Mouse (Mus musculus): Measurements from ENCODE around the gene Qrich2. TPM values are rescaled to one million over a fixed set of nuclear protein-coding genes. Genes with fewer than 3 reads are reported as not detected.

Gene Qrich2
- total RNA-seq, 1 experiment from 2014 or later, result not detected

- no peak for ATAC-seq (ENCODE audit: extremely low read depth, insufficient number of reproducible peaks, low FRiP score, poor library complexity, severe bottlenecking)
Measured at GRCm38 (mm10) chr11:116453889-116454288, 12.2 kb downstream of the Qrich2 start.

GRCm38 (mm10) chr11:116449341-116449740 lies 16.7 kb downstream of the Qrich2 start:
- ATAC-seq (ENCODE audit: extremely low read depth, insufficient number of reproducible peaks, low FRiP score, poor library complexity, severe bottlenecking), result no peak

DNA sequence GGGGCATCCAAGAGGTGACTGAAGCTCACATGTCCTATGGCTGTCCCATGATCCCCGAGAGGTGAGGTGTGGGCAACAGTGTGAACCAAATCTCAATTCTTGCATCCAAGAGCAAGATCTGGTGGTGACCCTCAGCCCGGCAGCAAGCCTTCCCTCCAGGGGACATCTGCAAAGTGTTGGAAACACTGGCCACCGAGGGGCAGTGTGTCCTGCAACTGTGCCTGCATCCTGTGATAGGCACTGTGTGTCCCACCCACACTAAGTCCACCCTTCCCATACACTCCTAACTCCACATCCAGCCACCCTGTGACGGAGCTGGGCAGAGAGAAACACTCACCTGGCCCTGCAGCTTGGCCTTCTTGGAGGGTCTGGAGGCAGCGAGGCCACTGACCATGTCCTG lies 18.2 kb downstream of the Qrich2 start:
- ATAC-seq (ENCODE audit: extremely low read depth, insufficient number of reproducible peaks, low FRiP score, poor library complexity, severe bottlenecking), result no peak

GRCm38 (mm10) chr11:116446308-116446887 lies 19.6 kb downstream of the Qrich2 start:
- no peak for ATAC-seq (ENCODE audit: extremely low read depth, insufficient number of reproducible peaks, low FRiP score, poor library complexity, severe bottlenecking)

DNA sequence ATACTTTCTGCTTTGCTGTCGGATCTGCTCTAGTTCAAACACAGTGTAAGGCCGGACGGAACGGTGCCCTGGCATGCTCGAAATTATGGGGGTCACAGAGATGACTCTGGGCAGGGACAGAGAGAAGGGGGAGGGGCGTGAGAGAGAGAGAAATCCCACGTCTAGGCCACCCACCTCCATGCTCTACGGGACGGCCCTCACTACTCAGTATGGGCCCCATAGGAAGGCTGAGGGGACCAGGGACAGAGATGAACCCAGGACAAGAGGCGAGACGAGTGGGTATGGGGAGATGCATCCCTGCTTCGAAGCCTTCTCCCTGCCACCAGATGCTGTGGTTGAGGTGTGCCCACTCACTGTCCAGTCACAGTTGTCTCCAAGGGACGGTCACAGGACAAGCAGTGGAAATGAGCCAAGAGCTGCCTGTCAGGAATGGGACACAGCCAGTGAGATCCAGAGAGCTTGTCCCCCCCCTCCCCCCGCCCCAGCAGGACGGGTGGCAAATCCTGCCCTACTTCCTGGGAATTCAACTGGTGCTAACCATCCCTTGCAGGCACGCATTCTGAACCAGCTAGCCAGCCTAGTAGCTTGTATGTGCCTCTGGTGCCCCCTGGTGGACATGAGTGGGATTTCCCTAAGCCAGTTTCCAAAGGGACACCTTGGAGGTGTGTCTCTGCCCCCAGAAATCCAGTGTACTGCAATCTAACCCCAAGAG lies 20.3 kb downstream of the Qrich2 start:
- ATAC-seq (ENCODE audit: extremely low read depth, insufficient number of reproducible peaks, low FRiP score, poor library complexity, severe bottlenecking), result peak; percentile 77

DNA sequence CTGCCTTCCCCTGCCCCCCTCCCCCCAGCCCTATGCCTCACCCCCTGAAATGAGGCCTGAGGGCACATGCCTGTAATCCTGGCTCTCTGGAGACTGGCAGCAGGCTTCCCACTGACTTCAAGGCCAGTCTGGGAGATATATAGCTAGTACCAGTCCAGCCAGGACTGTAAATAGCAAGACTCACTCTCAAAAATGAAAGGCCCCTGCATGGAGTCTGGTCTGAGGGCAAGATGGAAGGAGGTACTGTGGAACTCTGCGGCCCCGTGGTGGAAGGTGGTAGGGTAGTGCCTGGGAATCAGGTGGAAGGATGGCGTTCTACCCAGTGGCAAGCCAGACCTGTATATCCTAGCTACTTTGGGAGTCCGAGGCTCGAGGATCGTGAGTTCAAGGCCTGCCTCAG lies 22.1 kb downstream of the Qrich2 start:
- ATAC-seq (ENCODE audit: extremely low read depth, insufficient number of reproducible peaks, low FRiP score, poor library complexity, severe bottlenecking), result no peak

- ATAC-seq (ENCODE audit: extremely low read depth, insufficient number of reproducible peaks, low FRiP score, poor library complexity, severe bottlenecking), result no peak
Measured at GRCm38 (mm10) chr11:116443311-116443710, 22.7 kb downstream of the Qrich2 start.

GRCm38 (mm10) chr11:116442867-116443177 lies 23.2 kb downstream of the Qrich2 start:
- no peak for ATAC-seq (ENCODE audit: extremely low read depth, insufficient number of reproducible peaks, low FRiP score, poor library complexity, severe bottlenecking)

DNA sequence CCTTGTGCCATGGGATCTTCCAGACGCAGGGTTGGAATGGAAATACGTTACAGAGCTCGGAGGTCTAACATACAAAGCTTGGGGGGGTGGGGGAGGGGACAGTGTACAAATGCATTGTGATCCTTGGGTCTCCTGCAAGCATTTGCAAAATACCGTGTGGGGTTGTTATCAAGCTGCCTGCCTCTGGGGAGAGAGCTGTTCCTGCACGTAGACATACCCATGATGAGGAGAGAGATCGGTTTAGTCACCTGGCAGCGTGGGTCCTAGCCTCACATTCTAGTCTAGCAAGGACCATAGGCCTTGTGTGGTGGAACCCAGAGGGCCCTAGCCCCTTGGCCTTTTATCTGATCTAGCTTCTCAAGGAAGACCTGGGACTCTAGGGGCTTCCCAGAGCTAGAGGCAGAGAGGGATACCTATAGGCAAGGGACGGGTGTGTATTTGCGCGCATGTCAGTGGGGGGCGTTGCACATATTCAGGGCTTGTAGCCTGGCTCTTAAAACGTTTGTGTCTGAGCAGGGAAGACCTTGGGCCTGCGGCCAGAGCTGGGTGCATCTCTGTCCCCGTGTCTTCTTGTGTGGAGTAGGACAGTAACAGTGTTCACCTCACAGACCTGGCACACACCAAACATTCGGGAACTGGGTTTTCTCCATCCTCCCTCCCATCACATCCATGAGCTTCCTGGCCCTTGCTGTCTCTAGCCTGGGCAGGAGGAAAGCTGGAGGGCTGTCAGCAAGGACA lies 23.7 kb downstream of the Qrich2 start:
- ATAC-seq (ENCODE audit: extremely low read depth, insufficient number of reproducible peaks, low FRiP score, poor library complexity, severe bottlenecking), result no peak

DNA sequence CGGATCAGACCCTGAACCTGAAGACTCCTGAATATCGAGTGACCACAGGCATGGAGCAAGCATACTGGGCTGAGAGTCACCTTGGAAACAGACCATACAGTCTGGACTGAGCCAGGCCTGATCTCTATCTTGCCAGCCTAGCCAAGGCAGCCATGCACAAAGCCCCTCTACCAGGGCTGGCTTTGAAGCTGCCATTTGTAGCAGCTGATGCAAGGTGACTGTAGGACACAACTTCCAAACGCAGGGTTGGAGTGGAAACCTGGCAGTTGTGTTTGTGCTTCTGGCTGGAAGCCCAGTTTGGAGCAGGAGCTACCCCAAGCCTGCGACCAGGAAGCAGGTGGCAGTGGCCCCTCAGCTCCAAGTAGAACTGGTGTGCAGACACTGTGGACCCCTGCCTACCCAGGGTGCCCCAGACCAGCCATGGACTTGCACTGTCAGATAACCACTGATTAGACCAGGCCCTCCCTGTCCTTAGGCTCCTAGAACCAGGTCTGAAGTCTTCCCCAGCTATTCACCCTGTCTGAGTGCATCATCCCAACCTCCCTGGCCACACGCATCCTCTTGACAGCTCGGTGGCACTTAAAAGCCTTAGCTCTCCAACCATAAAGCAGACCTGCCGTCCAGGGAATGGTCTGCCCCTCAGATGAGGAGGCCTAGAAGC lies 25.5 kb downstream of the Qrich2 start:
- no peak for ATAC-seq (ENCODE audit: extremely low read depth, insufficient number of reproducible peaks, low FRiP score, poor library complexity, severe bottlenecking)

DNA sequence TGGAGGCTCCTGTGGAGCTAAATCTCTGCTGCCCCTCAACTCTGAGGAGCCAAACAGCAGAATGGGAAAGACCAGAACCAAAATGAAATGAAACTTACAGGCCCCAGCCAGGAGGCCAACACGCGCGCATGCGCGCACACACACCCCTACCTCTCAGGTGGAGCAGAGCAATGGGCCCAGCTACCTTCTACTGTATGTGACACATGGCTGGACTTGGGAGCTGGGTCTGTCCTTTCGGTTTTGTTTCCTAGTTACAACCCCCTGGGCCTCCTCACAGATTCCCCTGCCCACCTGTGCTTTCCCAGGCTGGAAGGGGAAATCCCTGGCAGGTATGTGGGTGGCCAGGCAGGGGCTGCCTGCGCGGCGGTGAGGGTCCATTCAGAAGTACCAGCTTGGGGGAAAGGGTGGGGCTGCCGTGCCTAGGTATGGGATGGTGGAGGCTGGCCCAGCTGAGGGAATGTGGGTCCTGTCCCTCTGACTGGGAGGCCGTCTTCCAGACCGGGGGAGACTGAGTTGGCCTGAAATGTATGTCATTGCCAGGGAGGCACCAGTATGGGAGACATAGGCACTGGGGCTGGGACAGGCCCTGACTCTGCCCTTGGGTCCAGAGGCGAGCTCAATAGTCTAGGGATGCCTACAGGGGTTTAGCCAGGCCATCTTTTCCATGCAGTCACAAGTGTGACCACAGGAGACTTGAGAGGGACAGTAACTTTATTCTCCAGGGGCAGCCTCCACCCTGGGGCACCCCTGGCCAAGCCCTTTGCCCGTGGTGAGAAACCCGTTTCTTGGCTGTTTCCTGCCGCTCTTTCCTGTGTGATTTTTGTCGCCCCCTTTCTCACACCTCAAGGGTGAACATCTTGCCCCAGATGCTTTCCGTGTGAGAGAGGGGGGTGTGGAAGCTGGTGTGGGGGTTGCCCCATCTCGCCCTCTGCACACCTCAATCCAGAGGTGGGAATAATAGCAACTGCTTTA lies 26.5 kb downstream of the Qrich2 start:
- ATAC-seq (ENCODE audit: extremely low read depth, insufficient number of reproducible peaks, low FRiP score, poor library complexity, severe bottlenecking), result no peak

DNA sequence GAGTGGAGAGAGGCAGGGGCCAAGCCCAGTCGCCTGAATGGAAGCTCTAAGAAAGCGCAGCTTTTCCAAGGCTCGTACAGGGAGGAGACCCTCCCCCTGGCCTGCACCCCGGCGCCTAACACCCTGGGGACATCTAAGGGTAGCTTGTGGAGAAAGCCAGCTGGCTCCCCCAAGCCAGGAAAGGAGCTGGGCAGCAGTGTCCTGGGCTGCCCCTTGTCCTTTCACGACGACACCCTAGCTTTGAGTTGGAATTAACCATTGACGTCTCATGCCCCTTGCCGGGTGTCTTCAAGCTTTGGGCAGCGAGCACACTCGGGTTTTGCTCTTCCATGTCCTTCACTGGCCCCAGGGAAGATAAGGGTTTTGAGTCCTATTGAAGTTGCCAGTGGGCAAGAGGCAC lies 28.5 kb downstream of the Qrich2 start:
- ATAC-seq (ENCODE audit: extremely low read depth, insufficient number of reproducible peaks, low FRiP score, poor library complexity, severe bottlenecking), result no peak

DNA sequence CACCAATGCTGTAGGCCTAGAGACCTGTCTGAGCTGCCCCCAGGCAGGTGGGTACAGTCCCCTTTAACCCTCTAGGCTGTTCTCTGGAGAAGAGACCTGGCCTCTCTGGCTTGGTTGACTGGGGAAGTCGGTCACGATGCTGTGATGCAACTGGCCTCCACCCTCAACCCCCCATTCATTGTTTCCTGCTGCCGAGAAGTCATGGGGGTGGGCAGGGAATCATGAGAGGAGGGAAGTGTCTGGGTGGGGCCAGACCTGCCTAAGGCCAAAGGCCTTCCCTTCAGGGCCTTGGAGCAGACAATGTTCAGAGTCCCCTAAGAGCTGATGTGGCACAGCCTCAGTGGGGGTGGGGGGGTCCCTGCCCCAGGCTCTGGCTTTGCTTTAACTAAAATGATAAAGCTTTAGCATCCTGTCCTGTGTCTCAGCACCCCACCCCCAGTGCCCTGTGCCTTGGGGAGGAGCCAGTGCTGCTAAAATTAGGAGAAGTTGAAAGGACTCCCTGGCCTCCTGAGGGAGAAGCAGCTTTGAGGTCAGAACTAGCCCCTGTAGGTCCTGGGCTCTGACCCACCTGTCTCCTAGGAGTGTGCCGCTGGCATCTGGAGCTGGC lies 29.2 kb downstream of the Qrich2 start:
- peak; percentile 20; the same call in 1 of the 2 replicates for ATAC-seq (ENCODE audit: extremely low read depth, insufficient number of reproducible peaks, low FRiP score, poor library complexity, severe bottlenecking)

DNA sequence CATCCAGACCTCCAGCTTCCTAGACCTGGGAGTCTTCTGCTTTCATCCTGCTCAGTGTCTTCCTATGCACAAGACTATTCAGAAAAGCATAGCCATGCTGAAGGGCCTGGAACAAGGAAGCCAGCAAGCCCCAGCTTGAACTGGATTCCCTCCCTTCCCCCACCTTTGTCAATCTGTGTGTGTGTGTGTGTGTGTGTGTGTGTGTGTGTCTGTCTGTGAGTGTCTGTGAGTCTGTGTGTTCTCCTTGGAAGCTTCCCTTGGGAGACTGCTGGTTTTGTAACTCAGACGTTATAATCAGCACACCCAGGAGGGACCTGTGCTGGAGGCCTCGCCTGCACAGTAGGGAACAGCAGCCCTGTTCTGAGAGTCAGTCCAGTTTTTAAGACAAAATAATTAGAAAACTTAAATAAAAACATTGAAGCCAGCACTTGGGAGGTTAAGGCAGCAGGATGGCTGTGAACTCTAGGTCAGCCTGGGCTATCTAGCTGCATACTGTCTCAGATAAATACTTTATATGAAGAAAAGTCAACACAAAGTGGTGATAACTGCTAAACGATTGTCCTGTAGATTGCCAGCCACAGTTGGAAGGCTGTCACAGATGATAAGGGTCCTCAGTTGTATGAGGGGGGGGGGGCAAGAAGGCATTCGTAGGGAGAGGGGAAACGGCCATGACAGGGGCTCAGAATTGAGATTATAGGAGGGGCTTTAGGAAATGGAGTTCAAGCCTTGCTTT lies 29.9 kb downstream of the Qrich2 start:
- no peak for ATAC-seq (ENCODE audit: extremely low read depth, insufficient number of reproducible peaks, low FRiP score, poor library complexity, severe bottlenecking)

DNA sequence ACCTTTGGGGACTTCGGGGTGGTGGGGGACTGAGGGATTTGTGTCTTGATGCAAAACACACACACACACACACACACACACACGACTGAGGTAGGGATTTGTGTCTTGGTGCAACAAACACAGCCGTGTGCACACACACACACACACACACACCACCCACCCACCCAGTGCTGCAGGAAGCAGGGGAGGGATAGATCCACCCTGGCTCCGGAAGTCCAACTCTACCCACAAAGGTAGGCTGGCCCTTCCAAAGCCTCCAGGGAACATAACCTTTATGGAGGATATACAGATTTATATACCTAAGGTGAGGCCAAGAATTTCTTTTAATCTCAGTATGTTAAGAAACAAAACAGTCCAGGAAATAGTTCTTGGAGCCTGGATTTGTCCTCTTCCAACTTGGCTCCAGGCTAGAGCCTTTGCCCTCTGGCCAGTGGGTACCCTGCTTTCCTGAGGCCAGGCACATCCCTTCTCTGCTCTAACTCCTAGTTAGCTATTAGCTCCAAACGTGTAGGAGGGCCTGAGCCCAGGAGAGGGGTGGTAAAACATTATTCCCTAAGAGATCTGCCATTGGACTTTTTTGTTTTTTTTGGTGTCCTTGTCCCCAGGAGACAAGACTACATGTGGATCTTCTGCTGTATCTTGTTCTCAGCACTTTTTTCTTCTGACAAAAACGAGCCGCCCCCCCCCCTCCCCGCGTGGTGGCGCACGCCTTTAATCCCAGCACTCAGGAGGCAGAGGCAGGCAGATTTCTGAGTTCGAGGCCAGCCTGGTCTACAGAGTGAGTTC lies 30.9 kb downstream of the Qrich2 start:
- no peak for ATAC-seq (ENCODE audit: extremely low read depth, insufficient number of reproducible peaks, low FRiP score, poor library complexity, severe bottlenecking)

- ATAC-seq (ENCODE audit: extremely low read depth, insufficient number of reproducible peaks, low FRiP score, poor library complexity, severe bottlenecking), result no peak
Measured at GRCm38 (mm10) chr11:116434287-116434966, 31.6 kb downstream of the Qrich2 start.
